Mouse (Mus musculus): Measurements from ENCODE around the gene Chd6. TPM values are rescaled to one million over a fixed set of nuclear protein-coding genes. Genes with fewer than 3 reads are reported as not detected.

Chd6 gene
- polyA plus RNA-seq, 1 experiment from 2014 or later: 28.5 TPM

GRCm38 (mm10) chr2:161090746-161091405 lies 18.0 kb downstream of the Chd6 start:
- Histone ChIP-seq H3K36me3 (ENCODE audit: control insufficient read depth, insufficient read depth, low read length) (no peaks in the 10 kb centered on the region), H3K4me2 (ENCODE audit: low read length) (no peak overlapping the region), H3K4me1 (replicated peaks; ENCODE audit: control insufficient read depth, insufficient read depth, low read length) (no peaks in the 10 kb centered on the region), H3K27me3 (replicated peaks; ENCODE audit: control insufficient read depth, insufficient read depth, low read length) (no peaks in the 10 kb centered on the region), H3K4me3 (ENCODE audit: low read depth, low read length) (no peak overlapping the region), H3K27ac (ENCODE audit: low read depth) (no peak overlapping the region), H3K9ac (ENCODE audit: low read length) (no peak overlapping the region), H3K9me3 (ENCODE audit: control insufficient read depth, low read length) (no peaks in the 10 kb centered on the region)
- ATAC-seq (replicated peaks; ENCODE audit: low FRiP score, low TSS enrichment, low read depth) (no peak), DNase-seq (ENCODE audit: low spot score) (no peak)
- WGBS: 87% methylated on average over 6 of the region's 6 CpGs

GRCm38 (mm10) chr2:161090200-161090599 lies 18.7 kb downstream of the Chd6 start:
- ATAC-seq (replicated peaks; ENCODE audit: low FRiP score, low TSS enrichment, low read depth) (no peak), DNase-seq (ENCODE audit: low spot score) (no peak)
- Histone ChIP-seq H3K36me3 (ENCODE audit: control insufficient read depth, insufficient read depth, low read length) (no peaks in the 10 kb centered on the region), H3K4me1 (replicated peaks; ENCODE audit: control insufficient read depth, insufficient read depth, low read length) (no peaks in the 10 kb centered on the region), H3K9ac (ENCODE audit: low read length) (no peak overlapping the region), H3K27me3 (replicated peaks; ENCODE audit: control insufficient read depth, insufficient read depth, low read length) (no peaks in the 10 kb centered on the region), H3K4me2 (ENCODE audit: low read length) (no peak overlapping the region), H3K4me3 (ENCODE audit: low read depth, low read length) (no peak overlapping the region), H3K27ac (ENCODE audit: low read depth) (no peak overlapping the region), H3K9me3 (ENCODE audit: control insufficient read depth, low read length) (no peaks in the 10 kb centered on the region)
- WGBS: 72% methylated on average over 3 of the region's 3 CpGs

GRCm38 (mm10) chr2:161078590-161078989 lies 30.3 kb downstream of the Chd6 start:
- no peak overlapping the region for H3K4me2 ChIP-seq (ENCODE audit: low read length)
- no peak overlapping the region for H3K4me3 ChIP-seq (ENCODE audit: low read depth, low read length)
- no peak overlapping the region for H3K27ac ChIP-seq (ENCODE audit: low read depth)
- no peaks in the 10 kb centered on the region for H3K9me3 ChIP-seq (ENCODE audit: control insufficient read depth, low read length)
- peaks cover 10% of the 10 kb centered on the region; the same call in 1 of the 2 replicates for H3K36me3 ChIP-seq (ENCODE audit: control insufficient read depth, insufficient read depth, low read length)
- 94% methylated on average over 2 of the region's 2 CpGs for WGBS
- ATAC-seq (replicated peaks; ENCODE audit: low FRiP score, low TSS enrichment, low read depth) (no peak), DNase-seq (ENCODE audit: low spot score) (no peak)
- H3K4me1 ChIP-seq (replicated peaks; ENCODE audit: control insufficient read depth, insufficient read depth, low read length): no peaks in the 10 kb centered on the region; the same call in 1 of the 2 replicates
- no peaks in the 10 kb centered on the region for H3K27me3 ChIP-seq (replicated peaks; ENCODE audit: control insufficient read depth, insufficient read depth, low read length)
- H3K9ac ChIP-seq (ENCODE audit: low read length): no peak overlapping the region

GRCm38 (mm10) chr2:161076262-161076661 lies 32.6 kb downstream of the Chd6 start:
- DNase-seq (ENCODE audit: low spot score): no peak
- no peak for ATAC-seq (replicated peaks; ENCODE audit: low FRiP score, low TSS enrichment, low read depth)
- Histone ChIP-seq H3K9me3 (ENCODE audit: control insufficient read depth, low read length) (no peaks in the 10 kb centered on the region), H3K27ac (ENCODE audit: low read depth) (no peak overlapping the region), H3K9ac (ENCODE audit: low read length) (no peak overlapping the region), H3K36me3 (ENCODE audit: control insufficient read depth, insufficient read depth, low read length) (peaks cover 10% of the 10 kb centered on the region; the same call in 1 of the 2 replicates), H3K27me3 (replicated peaks; ENCODE audit: control insufficient read depth, insufficient read depth, low read length) (no peaks in the 10 kb centered on the region), H3K4me1 (replicated peaks; ENCODE audit: control insufficient read depth, insufficient read depth, low read length) (peaks cover 5% of the 10 kb centered on the region; the same call in 1 of the 2 replicates), H3K4me2 (ENCODE audit: low read length) (no peak overlapping the region), H3K4me3 (ENCODE audit: low read depth, low read length) (no peak overlapping the region)
- 56% methylated on average over 4 of the region's 4 CpGs for WGBS

GRCm38 (mm10) chr2:161075553-161075952 lies 33.3 kb downstream of the Chd6 start:
- no peak overlapping the region for H3K4me3 ChIP-seq (ENCODE audit: low read depth, low read length)
- H3K27ac ChIP-seq (ENCODE audit: low read depth): no peak overlapping the region
- no peak for ATAC-seq (replicated peaks; ENCODE audit: low FRiP score, low TSS enrichment, low read depth)
- WGBS: 92% methylated on average over 5 of the region's 5 CpGs
- H3K9ac ChIP-seq (ENCODE audit: low read length): no peak overlapping the region
- H3K4me2 ChIP-seq (ENCODE audit: low read length): no peak overlapping the region
- no peaks in the 10 kb centered on the region for H3K9me3 ChIP-seq (ENCODE audit: control insufficient read depth, low read length)
- H3K4me1 ChIP-seq (replicated peaks; ENCODE audit: control insufficient read depth, insufficient read depth, low read length): peaks cover 5% of the 10 kb centered on the region; the same call in 1 of the 2 replicates
- H3K36me3 ChIP-seq (ENCODE audit: control insufficient read depth, insufficient read depth, low read length): peaks cover 10% of the 10 kb centered on the region; the same call in 1 of the 2 replicates
- no peak for DNase-seq (ENCODE audit: low spot score)
- H3K27me3 ChIP-seq (replicated peaks; ENCODE audit: control insufficient read depth, insufficient read depth, low read length): no peaks in the 10 kb centered on the region

- Histone ChIP-seq H3K36me3 (ENCODE audit: control insufficient read depth, insufficient read depth, low read length) (peaks cover 4% of the 10 kb centered on the region), H3K4me2 (ENCODE audit: low read length) (no peak overlapping the region), H3K27ac (ENCODE audit: low read depth) (no peak overlapping the region), H3K27me3 (replicated peaks; ENCODE audit: control insufficient read depth, insufficient read depth, low read length) (no peaks in the 10 kb centered on the region), H3K4me3 (ENCODE audit: low read depth, low read length) (no peak overlapping the region), H3K9me3 (ENCODE audit: control insufficient read depth, low read length) (no peaks in the 10 kb centered on the region), H3K9ac (ENCODE audit: low read length) (no peak overlapping the region), H3K4me1 (replicated peaks; ENCODE audit: control insufficient read depth, insufficient read depth, low read length) (0 out of 2 replicates have a peak, but pooled peaks cover 7% of the 10 kb centered on the region)
- ATAC-seq (replicated peaks; ENCODE audit: low FRiP score, low TSS enrichment, low read depth) (no peak), DNase-seq (ENCODE audit: low spot score) (no peak)
- 70% methylated on average over 10 of the region's 10 CpGs for WGBS
Observed at GRCm38 (mm10) chr2:161066097-161066759, 42.6 kb downstream of the Chd6 start.

- Histone ChIP-seq H3K36me3 (ENCODE audit: control insufficient read depth, insufficient read depth, low read length) (peaks cover 4% of the 10 kb centered on the region), H3K4me2 (ENCODE audit: low read length) (no peak overlapping the region), H3K4me3 (ENCODE audit: low read depth, low read length) (no peak overlapping the region), H3K27me3 (replicated peaks; ENCODE audit: control insufficient read depth, insufficient read depth, low read length) (no peaks in the 10 kb centered on the region), H3K9me3 (ENCODE audit: control insufficient read depth, low read length) (no peaks in the 10 kb centered on the region), H3K9ac (ENCODE audit: low read length) (no peak overlapping the region), H3K4me1 (replicated peaks; ENCODE audit: control insufficient read depth, insufficient read depth, low read length) (0 out of 2 replicates have a peak, but pooled peaks cover 7% of the 10 kb centered on the region), H3K27ac (ENCODE audit: low read depth) (no peak overlapping the region)
- ATAC-seq (replicated peaks; ENCODE audit: low FRiP score, low TSS enrichment, low read depth) (no peak), DNase-seq (ENCODE audit: low spot score) (no peak)
- 92% methylated on average over 2 of the region's 2 CpGs for WGBS
Observed at GRCm38 (mm10) chr2:161065594-161065993, 43.3 kb downstream of the Chd6 start.

GRCm38 (mm10) chr2:161064836-161065235 lies 44.0 kb downstream of the Chd6 start:
- Histone ChIP-seq H3K4me1 (replicated peaks; ENCODE audit: control insufficient read depth, insufficient read depth, low read length) (0 out of 2 replicates have a peak, but pooled peaks cover 7% of the 10 kb centered on the region), H3K27ac (ENCODE audit: low read depth) (no peak overlapping the region), H3K27me3 (replicated peaks; ENCODE audit: control insufficient read depth, insufficient read depth, low read length) (no peaks in the 10 kb centered on the region), H3K4me2 (ENCODE audit: low read length) (no peak overlapping the region), H3K36me3 (ENCODE audit: control insufficient read depth, insufficient read depth, low read length) (peaks cover 4% of the 10 kb centered on the region), H3K9me3 (ENCODE audit: control insufficient read depth, low read length) (no peaks in the 10 kb centered on the region), H3K9ac (ENCODE audit: low read length) (no peak overlapping the region), H3K4me3 (ENCODE audit: low read depth, low read length) (no peak overlapping the region)
- WGBS: 53% methylated on average over 1 of the region's 1 CpGs
- ATAC-seq (replicated peaks; ENCODE audit: low FRiP score, low TSS enrichment, low read depth): no peak
- DNase-seq (ENCODE audit: low spot score): no peak

All from intestine, embryonic 14.5 days (tissue).